Mouse (Mus musculus) small intestine, adult 2 months (tissue): Measurements from ENCODE around the gene Gm4779.

ENCODE experiments used
- CTCF ChIP-seq: fragments of 200-500 bp; IDR thresholded peaks from 2 replicates; pipeline ENCODE4 v1.5.1; 2012; ENCODE audit warnings: low read depth, mild to moderate bottlenecking, control low read depth, inconsistent platforms, low read length, moderate library complexity, mixed read lengths; ENCODE audit not compliant: insufficient replicate concordance, insufficient read length; ENCODE audit errors: extremely low read depth
- POLR2A ChIP-seq: fragments of 200-500 bp; IDR thresholded peaks from 2 replicates; pipeline ENCODE4 v1.6.1; 2012; ENCODE audit warnings: low read depth, mild to moderate bottlenecking, control low read depth, inconsistent platforms, low read length, moderate library complexity

GRCm38 (mm10) chrX:101772035-101772434 is 22.2 kb downstream of the Gm4779 start:
- TF ChIP-seq CTCF (no peak), POLR2A (no peak)
